Mouse (Mus musculus) small intestine, adult 2 months (tissue): ENCODE measurements at regions not wholly inside any gene's neighbourhood (a gene's known extent, or its start where the extent isn't known, plus 50 kb on each side); places are given as distances from the start of the nearest gene placed in this dataset.

ENCODE experiments used
- CTCF ChIP-seq: fragments of 200-500 bp; IDR thresholded peaks from 2 replicates; pipeline ENCODE4 v1.5.1; 2012; ENCODE audit warnings: low read depth, mild to moderate bottlenecking, control low read depth, inconsistent platforms, low read length, moderate library complexity, mixed read lengths; ENCODE audit not compliant: insufficient replicate concordance, insufficient read length; ENCODE audit errors: extremely low read depth
- POLR2A ChIP-seq: fragments of 200-500 bp; IDR thresholded peaks from 2 replicates; pipeline ENCODE4 v1.6.1; 2012; ENCODE audit warnings: low read depth, mild to moderate bottlenecking, control low read depth, inconsistent platforms, low read length, moderate library complexity

GRCm38 (mm10) chr16:79186471-79186870 lies 95.6 kb upstream of the Tmprss15 start:
- no peak for TF ChIP-seq CTCF
- TF ChIP-seq POLR2A, result no peak
